Mouse (Mus musculus) liver, embryonic 13.5 days (tissue): ENCODE measurements around the gene Ppp1r32. TPM values are rescaled to one million over a fixed set of nuclear protein-coding genes. Genes with fewer than 3 reads are reported as not detected.

Source experiments
- ATAC-seq: fragments of 200-750 bp; cut with Nextera tagmentation; 2 replicates; pipeline ENCODE4 v1.8.0; 2017; ENCODE audit warnings: low read depth, mild to moderate bottlenecking, moderate number of reproducible peaks, moderate library complexity
- DNase-seq: peaks from one replicate; pipeline ENCODE4 v3.0.0; 2022
- H3K27ac ChIP-seq: fragments of 300-500 bp; sonication (generic); 2 replicates; pipeline ENCODE4 v1.5.1; 2015; ENCODE audit warnings: moderate library complexity, mild to moderate bottlenecking, inconsistent platforms
- H3K27me3 ChIP-seq: fragments of 300-500 bp; sonication (generic); 2 replicates; pipeline ENCODE4 v1.6.1; 2015; ENCODE audit warnings: mild to moderate bottlenecking, inconsistent platforms
- H3K36me3 ChIP-seq: fragments of 300-500 bp; sonication (generic); 2 replicates; pipeline ENCODE4 v1.6.1; 2015; ENCODE audit warnings: mild to moderate bottlenecking, inconsistent platforms
- H3K4me1 ChIP-seq: fragments of 300-500 bp; sonication (generic); replicated peaks from 2 replicates; pipeline ENCODE4 v1.6.1; 2015; ENCODE audit warnings: inconsistent platforms
- H3K4me2 ChIP-seq: fragments of 300-500 bp; sonication (generic); 2 replicates; pipeline ENCODE4 v1.6.1; 2015; ENCODE audit warnings: inconsistent platforms, mild to moderate bottlenecking, moderate library complexity
- H3K4me3 ChIP-seq: fragments of 300-500 bp; sonication (generic); replicated peaks from 2 replicates; pipeline ENCODE4 v1.5.1; 2015; ENCODE audit warnings: mild to moderate bottlenecking, inconsistent platforms
- H3K9ac ChIP-seq: fragments of 300-500 bp; sonication (generic); 2 replicates; pipeline ENCODE4 v1.6.1; 2015; ENCODE audit warnings: mild to moderate bottlenecking, inconsistent platforms
- H3K9me3 ChIP-seq: fragments of 300-500 bp; sonication (generic); replicated peaks from 2 replicates; pipeline ENCODE4 v1.6.1; 2016; ENCODE audit warnings: inconsistent platforms
- WGBS: fragments of 180-500 bp; shearing (Covaris S2); methylation state at CpG from one replicate; pipeline ENCODE4 v1.1.7; 2015; ENCODE audit not compliant: insufficient replicate concordance; 5-methylcytosine and 5-hydroxymethylcytosine counted together
- polyA plus RNA-seq: library from polyadenylated mRNA; unstranded; fragments of >200 nt; fragmentation: Nextera tagmentation; extraction: Ambion mirVana; gene quantifications from 2 replicates; pipeline ENCODE4 v1.2.1, GENCODE M21; 2015

The Ppp1r32 gene
- polyA plus RNA-seq, 1 experiment from 2014 or later = not detected

GRCm38 (mm10) chr19:10497512-10498160 lies 14.9 kb upstream of the Ppp1r32 start:
- DNase-seq (no peak), ATAC-seq (no peak)
- no peak overlapping the region for H3K4me3 ChIP-seq
- H3K27ac ChIP-seq = no peak overlapping the region
- H3K27me3 ChIP-seq = no peaks in the 10 kb centered on the region
- WGBS = 28% methylated on average over 8 of the region's 8 CpGs
- H3K36me3 ChIP-seq = peaks cover 49% of the 10 kb centered on the region
- H3K4me1 ChIP-seq = no peaks in the 10 kb centered on the region
- no peak overlapping the region for H3K4me2 ChIP-seq
- no peaks in the 10 kb centered on the region for H3K9me3 ChIP-seq
- H3K9ac ChIP-seq = no peak overlapping the region

- Histone ChIP-seq H3K9me3 (no peaks in the 10 kb centered on the region), H3K9ac (no peak overlapping the region), H3K27me3 (peaks cover 4% of the 10 kb centered on the region; the same call in 1 of the 2 replicates), H3K4me2 (no peak overlapping the region), H3K4me1 (no peaks in the 10 kb centered on the region), H3K4me3 (no peak overlapping the region), H3K27ac (no peak overlapping the region), H3K36me3 (peaks cover 43% of the 10 kb centered on the region)
- DNase-seq (no peak), ATAC-seq (no peak)
- WGBS = 55% methylated on average over 2 of the region's 2 CpGs
Observed at GRCm38 (mm10) chr19:10496976-10497375, 14.2 kb upstream of the Ppp1r32 start.

- no peak overlapping the region for H3K4me3 ChIP-seq
- no peaks in the 10 kb centered on the region for H3K4me1 ChIP-seq
- H3K9me3 ChIP-seq = no peaks in the 10 kb centered on the region
- ATAC-seq (no peak), DNase-seq (no peak)
- WGBS = 85% methylated on average over 1 of the region's 1 CpGs
- peaks cover 4% of the 10 kb centered on the region; the same call in 1 of the 2 replicates for H3K27me3 ChIP-seq
- H3K27ac ChIP-seq = no peak overlapping the region
- H3K36me3 ChIP-seq = peaks cover 30% of the 10 kb centered on the region
- no peak overlapping the region for H3K9ac ChIP-seq
- H3K4me2 ChIP-seq = no peak overlapping the region
Observed at GRCm38 (mm10) chr19:10495670-10496069, 12.9 kb upstream of the Ppp1r32 start.

- Histone ChIP-seq H3K27me3 (peaks cover 10% of the 10 kb centered on the region; the same call in 1 of the 2 replicates), H3K4me2 (no peak overlapping the region), H3K4me1 (no peaks in the 10 kb centered on the region), H3K9ac (no peak overlapping the region), H3K27ac (no peak overlapping the region), H3K36me3 (no peaks in the 10 kb centered on the region), H3K9me3 (no peaks in the 10 kb centered on the region), H3K4me3 (no peak overlapping the region)
- ATAC-seq (peak; percentile 43; the same call in 1 of the 2 replicates), DNase-seq (peak; percentile 42)
- WGBS = 23% methylated on average over 9 of the region's 9 CpGs
Observed at GRCm38 (mm10) chr19:10486264-10486738, 3.6 kb upstream of the Ppp1r32 start.

DNA sequence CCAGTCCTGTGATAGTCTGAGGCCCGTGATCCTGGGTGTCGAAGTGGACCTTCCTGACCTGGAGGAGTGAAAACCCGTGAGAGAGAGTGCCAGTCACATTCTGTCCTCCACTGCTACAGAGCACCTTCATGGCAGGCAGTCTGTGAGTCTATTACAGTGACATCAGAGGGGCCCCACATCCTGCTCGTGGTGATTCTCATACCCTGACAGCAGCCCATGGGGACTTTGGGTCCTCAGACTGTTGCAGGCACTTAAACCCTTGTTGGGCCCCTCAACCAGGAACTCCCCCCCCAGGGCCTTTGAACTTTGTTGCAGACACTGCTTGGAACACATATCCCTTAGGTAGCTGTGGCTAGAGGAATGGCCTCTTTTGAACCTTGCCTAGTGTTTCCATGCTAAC lies 3.2 kb downstream of the Ppp1r32 start:
- 0 out of 2 replicates have a peak, but pooled peaks cover 2% of the 10 kb centered on the region for H3K27me3 ChIP-seq
- ATAC-seq = no peak
- WGBS = 45% methylated on average over 4 of the region's 4 CpGs
- no peak for DNase-seq
- no peak overlapping the region for H3K4me3 ChIP-seq
- no peaks in the 10 kb centered on the region for H3K4me1 ChIP-seq
- no peak overlapping the region for H3K4me2 ChIP-seq
- H3K9me3 ChIP-seq = no peaks in the 10 kb centered on the region
- H3K27ac ChIP-seq = no peak overlapping the region
- no peak overlapping the region for H3K9ac ChIP-seq
- H3K36me3 ChIP-seq = no peaks in the 10 kb centered on the region

DNA sequence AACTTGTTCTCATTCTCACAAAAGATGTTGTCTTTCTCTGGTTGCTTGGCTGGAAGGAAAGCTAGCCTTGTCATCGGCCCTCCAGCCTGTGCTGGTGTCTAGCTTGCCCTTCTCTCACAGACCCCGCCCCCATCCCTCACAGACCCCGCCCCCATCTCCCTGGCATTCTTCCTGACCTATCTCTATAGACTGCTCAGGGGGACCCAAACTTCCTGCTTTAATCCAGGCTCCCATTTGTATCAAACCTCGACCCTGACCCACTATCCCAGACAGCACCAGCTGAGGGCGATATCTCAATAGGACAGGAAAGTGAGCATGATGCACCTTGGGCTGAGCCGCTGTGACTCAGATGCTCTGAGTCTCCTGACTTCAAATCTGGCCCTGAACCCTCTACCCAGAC lies 8.9 kb downstream of the Ppp1r32 start:
- Histone ChIP-seq H3K27ac (no peak overlapping the region), H3K9ac (no peak overlapping the region), H3K4me1 (no peaks in the 10 kb centered on the region), H3K9me3 (no peaks in the 10 kb centered on the region), H3K27me3 (0 out of 2 replicates have a peak, but pooled peaks cover 3% of the 10 kb centered on the region), H3K36me3 (no peaks in the 10 kb centered on the region), H3K4me2 (no peak overlapping the region), H3K4me3 (no peak overlapping the region)
- WGBS = 22% methylated on average over 6 of the region's 6 CpGs
- no peak for DNase-seq
- no peak for ATAC-seq

DNA sequence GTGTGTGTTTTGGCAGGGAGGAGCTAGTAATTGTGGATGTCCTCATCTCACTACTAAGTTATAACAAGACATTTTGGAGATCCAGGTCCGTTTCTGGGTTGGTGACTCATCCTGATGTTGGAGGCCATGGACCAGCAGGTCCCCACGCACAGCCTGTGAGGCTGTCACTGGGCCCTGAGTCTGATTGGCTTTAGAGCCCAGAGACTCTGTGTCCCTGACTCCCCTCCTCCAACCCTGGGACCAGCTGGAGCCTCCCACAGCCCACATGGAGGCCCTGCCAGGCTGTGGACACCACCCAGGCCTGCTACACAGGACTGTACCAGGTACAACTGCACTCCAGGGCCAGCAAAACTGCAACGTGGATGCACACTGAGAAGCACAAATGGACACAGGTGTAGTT lies 9.8 kb downstream of the Ppp1r32 start:
- DNase-seq (no peak), ATAC-seq (no peak)
- Histone ChIP-seq H3K4me1 (no peaks in the 10 kb centered on the region), H3K36me3 (no peaks in the 10 kb centered on the region), H3K27ac (no peak overlapping the region), H3K4me2 (no peak overlapping the region), H3K27me3 (0 out of 2 replicates have a peak, but pooled peaks cover 3% of the 10 kb centered on the region), H3K9me3 (no peaks in the 10 kb centered on the region), H3K4me3 (no peak overlapping the region), H3K9ac (no peak overlapping the region)
- WGBS = 45% methylated on average over 3 of the region's 3 CpGs

- no peaks in the 10 kb centered on the region for H3K9me3 ChIP-seq
- H3K27me3 ChIP-seq = peaks cover 16% of the 10 kb centered on the region; the same call in 1 of the 2 replicates
- 50% methylated on average over 8 of the region's 8 CpGs for WGBS
- no peak overlapping the region for H3K4me2 ChIP-seq
- H3K27ac ChIP-seq = no peak overlapping the region
- no peaks in the 10 kb centered on the region for H3K36me3 ChIP-seq
- ATAC-seq = no peak
- H3K9ac ChIP-seq = no peak overlapping the region
- H3K4me3 ChIP-seq = no peak overlapping the region
- no peak for DNase-seq
- no peaks in the 10 kb centered on the region for H3K4me1 ChIP-seq
Observed at GRCm38 (mm10) chr19:10469171-10469658, 13.5 kb downstream of the Ppp1r32 start.

DNA sequence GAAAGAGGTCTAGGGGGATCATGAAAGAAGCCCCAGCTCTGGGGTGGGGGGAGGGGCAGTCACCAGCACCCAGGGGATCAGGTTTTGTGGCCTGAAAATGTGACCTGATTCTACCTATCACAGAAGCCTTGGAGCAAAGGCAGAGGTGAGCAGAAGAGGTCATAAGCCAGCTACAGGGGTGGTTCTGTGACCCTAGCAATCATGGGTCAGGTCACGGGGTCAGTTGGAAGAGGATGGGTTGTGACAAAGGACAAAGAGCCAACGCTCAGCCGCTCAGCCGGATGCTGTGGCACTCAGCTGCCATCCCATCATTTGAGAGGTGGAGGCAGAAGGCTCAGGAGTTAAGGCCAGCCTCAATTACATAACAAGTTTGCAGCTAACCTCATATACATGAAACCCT lies 18.3 kb downstream of the Ppp1r32 start:
- H3K36me3 ChIP-seq = no peaks in the 10 kb centered on the region
- no peak for ATAC-seq
- no peaks in the 10 kb centered on the region for H3K9me3 ChIP-seq
- H3K9ac ChIP-seq = no peak overlapping the region
- no peak overlapping the region for H3K4me3 ChIP-seq
- H3K27me3 ChIP-seq = peaks cover 58% of the 10 kb centered on the region
- 34% methylated on average over 4 of the region's 4 CpGs for WGBS
- H3K4me2 ChIP-seq = no peak overlapping the region
- no peak for DNase-seq
- no peaks in the 10 kb centered on the region for H3K4me1 ChIP-seq
- no peak overlapping the region for H3K27ac ChIP-seq

DNA sequence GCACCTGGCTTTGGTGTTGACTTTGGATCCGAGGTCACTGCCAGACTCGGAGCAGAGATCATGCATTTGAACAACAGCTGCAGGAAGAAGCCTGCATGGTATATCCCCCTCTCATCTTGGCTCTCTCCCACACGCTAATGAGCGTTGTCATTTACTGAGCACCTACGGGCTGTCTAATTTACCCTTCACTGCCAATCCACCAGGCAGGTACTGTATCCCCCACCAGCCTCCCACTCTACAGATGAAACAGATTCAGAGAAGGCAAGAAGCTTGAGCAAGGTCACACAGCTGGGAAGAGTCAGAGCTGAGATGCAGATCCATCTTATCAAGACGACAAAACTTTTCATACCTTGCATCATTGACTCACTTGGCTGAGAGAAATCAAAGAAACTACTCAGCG lies 21.1 kb downstream of the Ppp1r32 start:
- DNase-seq (no peak), ATAC-seq (no peak)
- no peaks in the 10 kb centered on the region for H3K36me3 ChIP-seq
- H3K27me3 ChIP-seq = peaks cover 87% of the 10 kb centered on the region
- no peak overlapping the region for H3K4me3 ChIP-seq
- H3K9ac ChIP-seq = no peak overlapping the region
- 33% methylated on average over 7 of the region's 7 CpGs for WGBS
- peaks cover 14% of the 10 kb centered on the region for H3K4me1 ChIP-seq
- no peak overlapping the region for H3K27ac ChIP-seq
- no peaks in the 10 kb centered on the region for H3K9me3 ChIP-seq
- H3K4me2 ChIP-seq = no peak overlapping the region

GRCm38 (mm10) chr19:10459907-10460306 lies 22.8 kb downstream of the Ppp1r32 start:
- Histone ChIP-seq H3K9me3 (no peaks in the 10 kb centered on the region), H3K27me3 (peaks cover 95% of the 10 kb centered on the region), H3K9ac (no peak overlapping the region), H3K36me3 (no peaks in the 10 kb centered on the region), H3K4me3 (no peak overlapping the region), H3K4me2 (no peak overlapping the region), H3K4me1 (peaks cover 22% of the 10 kb centered on the region), H3K27ac (no peak overlapping the region)
- DNase-seq (no peak), ATAC-seq (no peak)
- WGBS = 34% methylated on average over 11 of the region's 11 CpGs

DNA sequence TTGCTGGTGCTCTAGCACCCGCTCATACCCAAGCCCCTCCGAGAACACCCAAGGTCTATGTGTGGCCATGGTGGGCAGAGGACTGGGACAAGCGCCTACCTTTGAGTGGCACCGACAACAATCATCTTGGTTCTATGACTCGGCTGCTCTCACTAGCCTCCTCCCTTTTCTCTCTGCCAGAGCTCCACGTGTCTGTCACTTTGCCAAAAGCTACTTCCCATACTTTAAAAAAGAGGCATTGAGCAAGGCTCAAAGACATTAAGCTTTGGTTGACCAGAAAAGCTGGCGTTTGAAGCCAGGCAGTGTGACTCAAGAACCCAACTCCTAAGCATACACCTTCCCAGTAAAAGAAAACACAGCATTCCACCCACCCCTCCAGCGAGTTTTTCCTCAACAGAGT lies 24.6 kb downstream of the Ppp1r32 start:
- H3K36me3 ChIP-seq = no peaks in the 10 kb centered on the region
- H3K4me1 ChIP-seq = peaks cover 26% of the 10 kb centered on the region
- DNase-seq = no peak
- no peak overlapping the region for H3K9ac ChIP-seq
- peaks cover 98% of the 10 kb centered on the region for H3K27me3 ChIP-seq
- H3K4me2 ChIP-seq = peak overlapping the region; percentile 62
- 26% methylated on average over 8 of the region's 8 CpGs for WGBS
- H3K9me3 ChIP-seq = no peaks in the 10 kb centered on the region
- no peak for ATAC-seq
- H3K4me3 ChIP-seq = peak overlapping the region; percentile 48; the same call in 1 of the 2 replicates
- H3K27ac ChIP-seq = no peak overlapping the region
